Comparison of ENCODE assay signal across 8 mouse cellular contexts in genomic region chr14:25607141-25607967, GRCm38 (mm10).
DNase-seq lines count a peak whose midpoint lies in the region; ATAC-seq and TF ChIP-seq lines count a peak whose summit lies in the region.

No protein-coding gene starts in this region.

- H3ac ChIP-seq in myocyte (ENCODE audit: control insufficient read depth, insufficient read length), result peak overlapping the region; percentile 25

- peak overlapping the region; percentile 95 for H3K9ac ChIP-seq in hindbrain, embryonic 12.5 days
- H3K9ac ChIP-seq in limb, embryonic 15.5 days, result peak overlapping the region; percentile 69

- H3K27me3 ChIP-seq in hindbrain, embryonic 12.5 days, result no peaks in the 10 kb centered on the region
- H3K27me3 ChIP-seq in limb, embryonic 15.5 days, result no peaks in the 10 kb centered on the region
- H3K27me3 ChIP-seq in myocyte (ENCODE audit: control insufficient read depth, insufficient read depth, insufficient read length), result no peaks in the 10 kb centered on the region

- no peaks in the 10 kb centered on the region for H3K36me3 ChIP-seq in hindbrain, embryonic 12.5 days
- H3K36me3 ChIP-seq in limb, embryonic 15.5 days, result no peaks in the 10 kb centered on the region
- H3K36me3 ChIP-seq in myocyte (ENCODE audit: control insufficient read depth, insufficient read depth), result no peaks in the 10 kb centered on the region

- peaks cover 23% of the 10 kb centered on the region for H3K79me2 ChIP-seq in myocyte (ENCODE audit: control insufficient read depth, insufficient read depth)

- peaks cover 30% of the 10 kb centered on the region; the same call in 1 of the 2 replicates for H3K4me1 ChIP-seq in embryonic fibroblast, embryonic 13.5 days (ENCODE audit: control insufficient read depth, insufficient read depth, low read length)
- H3K4me1 ChIP-seq in hindbrain, embryonic 12.5 days, result peaks cover 90% of the 10 kb centered on the region
- peaks cover 93% of the 10 kb centered on the region for H3K4me1 ChIP-seq in limb, embryonic 15.5 days

- no peaks in the 10 kb centered on the region for H3K9me3 ChIP-seq in hindbrain, embryonic 12.5 days (replicated peaks)
- H3K9me3 ChIP-seq in limb, embryonic 15.5 days, result no peaks in the 10 kb centered on the region

- intact Hi-C loops in gastrocnemius, postnatal 36 days (cut with DNase I), result no loop called here

- peak; percentile 49 for DNase-seq in gastrocnemius, adult 18-20 months (ENCODE audit: low spot score)
- DNase-seq in gastrocnemius, postnatal 36 days, result no peak
- peak; percentile 74 for DNase-seq in Muller cell, postnatal 12 days (ENCODE audit: inconsistent ontology term)
- peak; percentile 51 for DNase-seq in thymus, postnatal 0 days (ENCODE audit: low spot score)

- TF ChIP-seq CTCF in embryonic fibroblast, embryonic 13.5 days (IDR thresholded peaks at IDR 0.05; ENCODE audit: borderline replicate concordance, insufficient read depth, low read length), result no peak

- H3K27ac ChIP-seq in embryonic fibroblast, embryonic 13.5 days (ENCODE audit: insufficient read depth, low read length), result peak overlapping the region; percentile 67
- H3K27ac ChIP-seq in hindbrain, embryonic 12.5 days, result peak overlapping the region; percentile 99
- H3K27ac ChIP-seq in limb, embryonic 15.5 days, result peak overlapping the region; percentile 90

- ATAC-seq in hindbrain, embryonic 12.5 days (ENCODE audit: low FRiP score), result peak; percentile 82
- peak; percentile 60 for ATAC-seq in limb, embryonic 15.5 days (ENCODE audit: insufficient number of reproducible peaks, low FRiP score, low TSS enrichment, low read depth)

- H3K4me3 ChIP-seq in embryonic fibroblast, embryonic 13.5 days (ENCODE audit: insufficient read depth, low read length), result peak overlapping the region; percentile 48
- peak overlapping the region; percentile 75 for H3K4me3 ChIP-seq in hindbrain, embryonic 12.5 days
- H3K4me3 ChIP-seq in limb, embryonic 15.5 days, result peak overlapping the region; percentile 67
- peak overlapping the region; percentile 19 for H3K4me3 ChIP-seq in myocyte

- peak overlapping the region; percentile 97 for H3K4me2 ChIP-seq in hindbrain, embryonic 12.5 days (replicated peaks)
- H3K4me2 ChIP-seq in limb, embryonic 15.5 days, result peak overlapping the region; percentile 96
- peak overlapping the region; percentile 85 for H3K4me2 ChIP-seq in myocyte (ENCODE audit: low read depth)

- under 1% methylated on average over 69 of the region's 103 CpGs for WGBS in hindbrain, embryonic 12.5 days
- under 1% methylated on average over 61 of the region's 103 CpGs for WGBS in limb, embryonic 15.5 days

- TF ChIP-seq POLR2A in embryonic fibroblast, embryonic 13.5 days (IDR thresholded peaks at IDR 0.05; ENCODE audit: low read depth, low read length), result peak; percentile 53
- peak; percentile 41 for TF ChIP-seq POLR2A in myocyte (IDR thresholded peaks at IDR 0.05; ENCODE audit: insufficient read length, low read depth)

TF ChIP-seq in myocyte, 11 proteins besides CTCF, POLR2A, EP300 and RAD21:
- peak in 1 of 3 experiments; percentile 8 for TF ChIP-seq MYOD1 (IDR thresholded peaks at IDR 0.05; ENCODE audit: control insufficient read depth in 1 of 3, insufficient read length in 2 of 3, low read depth in 2 of 3)
- TF ChIP-seq POLR2AphosphoS2 (IDR thresholded peaks at IDR 0.05; ENCODE audit: insufficient read length, low read depth), result peak; percentile 48
- TF ChIP-seq E2F4 (IDR thresholded peaks at IDR 0.05; ENCODE audit: insufficient read depth), result no peak
- TF ChIP-seq MAX (IDR thresholded peaks at IDR 0.05; ENCODE audit: low read depth), result no peak
- peak in 1 of 3 experiments; percentile 16 for TF ChIP-seq MYOG (IDR thresholded peaks at IDR 0.05; ENCODE audit: control insufficient read depth in 1 of 3, insufficient read depth in 1 of 3, insufficient read length in 2 of 3, low read depth in 2 of 3)

Comparison
In these comparisons a context has a peak if more than half of its experiments do, and no peak if none do; other contexts are left out.
1. DNase-seq: peak in gastrocnemius, adult 18-20 months (single experiment), Muller cell, postnatal 12 days (single experiment) and thymus, postnatal 0 days (single experiment); none in gastrocnemius, postnatal 36 days (0 of 2).
2. H3K4me3 ChIP-seq: peak in every context shown above with its lines; median percentile 75 in hindbrain, embryonic 12.5 days; 67 in limb, embryonic 15.5 days; 48 in embryonic fibroblast, embryonic 13.5 days; 19 in myocyte.
3. Peak in every context shown above with its lines, with median percentiles within 50 percentile points of each other: H3K27ac ChIP-seq and H3K4me2 ChIP-seq.